Mouse (Mus musculus): Measurements from ENCODE around the gene Ubr1. TPM values are rescaled to one million over a fixed set of nuclear protein-coding genes. Genes with fewer than 3 reads are reported as not detected.

Ubr1 gene
- polyA plus RNA-seq (2014; fragmentation: Illumina TruSeq; extraction: RNeasy Lipid Tissue Mini Kit (QIAGEN cat#74804); ENCODE audit: insufficient read depth, low read depth, low replicate concordance): 8.3 TPM

GRCm38 (mm10) chr2:120970559-120971080 is at the start of gene Ubr1:
Gene Ubr1 (minus strand): TSS chr2:120970715.

GRCm38 (mm10) chr2:121007925-121008663 is 37.6 kb upstream of the Ubr1 start, which contains the start of gene Ccndbp1:
Gene Ccndbp1 (plus strand): TSS chr2:121008403.

GRCm38 (mm10) chr2:120976990-120977925 is 6.7 kb upstream of the Ubr1 start, which contains the start of gene Tmem62:
Gene Tmem62 (plus strand): TSS chr2:120977017.

GRCm38 (mm10) chr2:120850424-120851082 is 120.0 kb downstream of the Ubr1 start, which contains the start of gene Ttbk2:
Gene Ttbk2 (minus strand): TSS chr2:120850604.

GRCm38 (mm10) chr2:120849449-120850423 is 120.8 kb downstream of the Ubr1 start, which contains the start of gene Cdan1:
Gene Cdan1 (minus strand): TSS chr2:120850128.

Other genes with a start within 250 kb of the Ubr1 start
- gene Cdan1, start 120.6 kb downstream of the Ubr1 start, polyA plus RNA-seq (2014; fragmentation: Illumina TruSeq; extraction: RNeasy Lipid Tissue Mini Kit (QIAGEN cat#74804); ENCODE audit: insufficient read depth, low read depth, low replicate concordance): 4.9 TPM
- gene Ttbk2, start 120.1 kb downstream of the Ubr1 start, polyA plus RNA-seq (2014; fragmentation: Illumina TruSeq; extraction: RNeasy Lipid Tissue Mini Kit (QIAGEN cat#74804); ENCODE audit: insufficient read depth, low read depth, low replicate concordance): 2.0 TPM
- 8.6 TPM for gene Tmem62, start 6.3 kb upstream of the Ubr1 start, polyA plus RNA-seq (2014; fragmentation: Illumina TruSeq; extraction: RNeasy Lipid Tissue Mini Kit (QIAGEN cat#74804); ENCODE audit: insufficient read depth, low read depth, low replicate concordance)
- 45.0 TPM for gene Ccndbp1, start 37.7 kb upstream of the Ubr1 start, polyA plus RNA-seq (2014; fragmentation: Illumina TruSeq; extraction: RNeasy Lipid Tissue Mini Kit (QIAGEN cat#74804); ENCODE audit: insufficient read depth, low read depth, low replicate concordance)
- not detected for gene Epb42, start 66.4 kb upstream of the Ubr1 start, polyA plus RNA-seq (2014; fragmentation: Illumina TruSeq; extraction: RNeasy Lipid Tissue Mini Kit (QIAGEN cat#74804); ENCODE audit: insufficient read depth, low read depth, low replicate concordance)
- gene Tgm5, start 115.1 kb upstream of the Ubr1 start, polyA plus RNA-seq (2014; fragmentation: Illumina TruSeq; extraction: RNeasy Lipid Tissue Mini Kit (QIAGEN cat#74804); ENCODE audit: insufficient read depth, low read depth, low replicate concordance): not detected
- gene Tgm7, start 139.1 kb upstream of the Ubr1 start, polyA plus RNA-seq (2014; fragmentation: Illumina TruSeq; extraction: RNeasy Lipid Tissue Mini Kit (QIAGEN cat#74804); ENCODE audit: insufficient read depth, low read depth, low replicate concordance): not detected
- 4.8 TPM for gene Adal, start 169.7 kb upstream of the Ubr1 start, polyA plus RNA-seq (2014; fragmentation: Illumina TruSeq; extraction: RNeasy Lipid Tissue Mini Kit (QIAGEN cat#74804); ENCODE audit: insufficient read depth, low read depth, low replicate concordance)
- 7.9 TPM for gene Lcmt2, start 169.9 kb upstream of the Ubr1 start, polyA plus RNA-seq (2014; fragmentation: Illumina TruSeq; extraction: RNeasy Lipid Tissue Mini Kit (QIAGEN cat#74804); ENCODE audit: insufficient read depth, low read depth, low replicate concordance)
- gene Tubgcp4, start 199.9 kb upstream of the Ubr1 start, polyA plus RNA-seq (2014; fragmentation: Illumina TruSeq; extraction: RNeasy Lipid Tissue Mini Kit (QIAGEN cat#74804); ENCODE audit: insufficient read depth, low read depth, low replicate concordance): 7.2 TPM
- gene Zscan29, start 200.4 kb upstream of the Ubr1 start, polyA plus RNA-seq (2014; fragmentation: Illumina TruSeq; extraction: RNeasy Lipid Tissue Mini Kit (QIAGEN cat#74804); ENCODE audit: insufficient read depth, low read depth, low replicate concordance): 6.5 TPM

All from lung, adult 10 weeks (tissue).